Mouse (Mus musculus) layer of hippocampus, adult 8-10 months (tissue): ENCODE results near the gene Gpr87. TPM values are rescaled to one million over a fixed set of nuclear protein-coding genes. Genes with fewer than 3 reads are reported as not detected.
"Not testable (repeated sequence)": the region's sequence is repeated elsewhere in the genome, so short reads cannot be mapped to it uniquely, and the experiment has no call there.

Experiments
- DNase-seq, 2 experiments: peaks; one replicate each; pipeline ENCODE4 v3.0.0; 2022; ENCODE audit warnings: low spot score in 2 of 2
- total RNA-seq, 4 experiments: library from RNA; stranded (reverse); gene quantifications; 2 replicates each; pipeline ENCODE4 v1.2.4; 2022

Gene Gpr87
- total RNA-seq, 4 experiments from 2014 or later: not detected

- DNase-seq: no peak
Measured at GRCm38 (mm10) chr3:59191674-59192073, 3.2 kb downstream of the Gpr87 start.

- no peak for DNase-seq
Measured at GRCm38 (mm10) chr3:59187336-59187735, 7.6 kb downstream of the Gpr87 start.

GRCm38 (mm10) chr3:59185662-59186061, 9.2 kb downstream of the Gpr87 start:
- no peak for DNase-seq

- no peak for DNase-seq
Measured at GRCm38 (mm10) chr3:59182129-59182528, 12.8 kb downstream of the Gpr87 start.

DNA sequence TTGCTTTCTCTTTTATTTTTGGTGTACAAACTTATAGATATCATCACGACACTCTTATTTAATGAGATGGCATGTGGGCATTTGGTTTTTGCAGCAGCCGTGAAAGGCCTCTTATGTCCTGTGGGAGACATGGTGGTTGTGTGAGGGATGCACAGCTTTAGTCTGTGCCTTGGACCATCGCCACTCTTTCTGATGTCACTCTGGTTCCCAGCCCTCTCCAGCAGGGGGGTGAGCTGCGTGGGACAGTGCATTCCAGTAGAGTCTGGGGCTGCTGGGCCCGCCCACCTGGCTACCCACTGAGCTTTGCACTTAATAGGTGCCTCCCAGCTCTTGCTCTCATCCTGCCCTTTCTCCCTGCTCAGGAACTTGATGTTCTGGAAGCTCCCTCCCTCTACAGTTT, 13.8 kb downstream of the Gpr87 start:
- DNase-seq: no peak

DNA sequence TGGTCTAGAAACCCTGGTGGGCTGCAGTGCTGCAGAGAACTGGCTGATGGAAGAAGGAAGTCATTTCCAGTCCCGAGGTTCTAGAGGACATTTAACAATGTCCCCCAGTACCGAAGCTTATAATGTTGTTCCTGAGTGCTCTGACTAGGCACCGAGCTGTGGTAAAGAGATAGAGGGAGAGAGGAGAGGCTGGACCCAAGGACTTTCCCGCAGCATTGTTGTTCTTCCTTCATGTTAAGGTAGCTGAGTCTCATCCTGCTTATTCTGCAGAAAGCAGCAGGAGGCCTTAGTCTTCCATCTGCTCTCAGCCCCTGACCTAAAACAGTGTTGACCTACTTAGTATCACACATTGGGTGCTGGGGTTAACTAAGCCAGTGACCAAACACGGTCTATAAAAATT, 18.0 kb downstream of the Gpr87 start:
- DNase-seq: no peak

DNA sequence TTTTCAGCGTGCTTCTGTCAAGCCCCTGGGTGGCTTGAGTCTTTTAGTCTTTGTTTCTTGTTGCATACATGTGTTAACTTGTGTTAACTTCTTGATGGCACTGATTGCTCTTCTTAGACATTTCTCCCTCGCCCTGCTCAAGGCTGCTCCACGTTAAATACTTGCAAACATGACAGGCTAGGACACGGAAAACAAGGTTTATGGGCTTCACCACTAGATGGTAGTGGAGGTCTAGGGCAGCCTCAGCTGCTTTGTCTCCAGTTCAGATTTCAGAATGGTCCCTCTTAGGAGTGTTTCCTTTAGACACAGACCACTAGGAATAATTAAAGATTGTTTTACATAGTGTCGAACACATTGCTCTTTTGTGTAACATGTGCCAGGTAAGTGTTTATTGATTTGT, 19.7 kb downstream of the Gpr87 start:
- DNase-seq: peak in 1 of 2 experiments; percentile 41

DNA sequence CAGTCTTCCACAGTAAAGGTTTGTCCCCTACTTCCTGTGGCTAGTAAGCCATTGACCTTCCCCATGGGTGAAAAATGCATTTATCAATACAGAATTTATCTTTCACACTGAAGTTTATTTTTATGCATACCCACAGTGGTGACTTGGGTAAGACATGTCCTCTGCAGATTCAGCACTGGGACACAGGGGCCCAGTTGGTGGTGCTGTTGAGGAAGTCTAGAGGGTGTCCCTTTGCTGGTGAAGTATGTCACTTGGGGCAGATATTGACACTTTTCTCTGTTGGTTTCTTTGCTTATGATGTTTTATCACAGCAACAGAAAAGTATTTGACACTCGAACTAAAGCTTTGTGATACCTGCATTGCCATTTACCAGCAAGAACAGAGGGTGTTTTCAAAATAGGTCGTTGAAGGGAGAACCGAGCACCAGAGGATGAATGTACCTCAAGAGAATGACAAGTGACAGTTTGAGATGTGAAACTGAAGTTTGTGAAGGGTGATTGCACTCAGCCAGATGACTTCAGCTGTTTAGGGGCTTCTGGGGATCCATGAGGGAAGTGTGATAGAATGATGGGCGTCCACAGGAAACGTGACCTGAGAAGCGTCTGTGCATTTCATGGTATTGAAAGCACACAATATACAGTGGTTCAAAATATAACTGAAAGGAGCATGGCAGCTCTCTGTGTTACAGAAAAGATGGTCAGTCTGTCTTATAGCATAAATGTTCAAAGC, 20.3 kb downstream of the Gpr87 start:
- no peak for DNase-seq

GRCm38 (mm10) chr3:59169921-59170627, 24.8 kb downstream of the Gpr87 start:
- DNase-seq: no peak

GRCm38 (mm10) chr3:59169215-59169614, 25.7 kb downstream of the Gpr87 start:
- DNase-seq: no peak

GRCm38 (mm10) chr3:59168476-59168875, 26.4 kb downstream of the Gpr87 start:
- no peak for DNase-seq

- DNase-seq: no peak
Measured at GRCm38 (mm10) chr3:59167417-59168054, 27.4 kb downstream of the Gpr87 start.

DNA sequence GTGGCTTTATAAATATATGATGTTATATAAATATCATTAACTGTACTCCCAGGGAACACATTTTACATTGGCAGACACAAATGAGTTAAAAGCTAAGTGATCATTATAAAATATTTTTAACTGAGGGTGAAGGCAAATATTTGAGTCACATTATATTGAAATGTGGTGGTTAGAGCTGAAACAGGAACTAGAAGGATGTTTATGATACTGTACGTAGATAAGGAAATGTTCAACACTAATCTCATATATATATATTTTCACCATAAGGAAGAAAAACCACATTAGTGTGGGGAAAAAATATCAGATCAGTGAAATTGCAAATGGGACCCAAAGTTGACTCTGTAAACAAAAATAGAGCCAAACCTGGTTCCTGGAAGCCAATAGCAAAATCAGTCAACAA, 34.4 kb downstream of the Gpr87 start:
- no peak for DNase-seq

GRCm38 (mm10) chr3:59157048-59157447, 37.9 kb downstream of the Gpr87 start:
- DNase-seq: no peak

GRCm38 (mm10) chr3:59155404-59155803, 39.5 kb downstream of the Gpr87 start:
- DNase-seq: no peak

GRCm38 (mm10) chr3:59154888-59155287, 40.0 kb downstream of the Gpr87 start:
- DNase-seq: no peak

- no peak for DNase-seq
Measured at GRCm38 (mm10) chr3:59153424-59153823, 41.5 kb downstream of the Gpr87 start, which contains the start of gene P2ry14. TSS of gene P2ry14 (minus strand) at chr3:59153618.

DNA sequence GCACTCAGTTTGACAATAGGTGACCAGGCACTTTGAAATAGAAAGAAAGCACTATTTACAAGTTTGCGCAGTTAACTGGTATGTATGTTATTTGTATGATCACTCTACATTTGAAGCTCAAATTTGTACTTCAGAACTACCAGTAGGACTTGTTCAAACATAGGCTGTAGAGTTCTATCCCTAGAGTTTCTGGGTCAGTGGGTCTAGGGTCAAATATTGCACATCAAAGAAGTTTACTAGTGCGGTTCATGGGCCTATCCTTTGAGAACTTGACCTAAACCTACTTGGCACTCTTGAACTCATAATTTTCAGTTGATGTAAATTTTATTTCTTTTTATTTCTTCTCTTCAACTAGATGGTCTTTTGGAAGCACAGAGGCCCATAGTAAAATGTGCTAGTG, 44.3 kb downstream of the Gpr87 start:
- DNase-seq: no peak

DNA sequence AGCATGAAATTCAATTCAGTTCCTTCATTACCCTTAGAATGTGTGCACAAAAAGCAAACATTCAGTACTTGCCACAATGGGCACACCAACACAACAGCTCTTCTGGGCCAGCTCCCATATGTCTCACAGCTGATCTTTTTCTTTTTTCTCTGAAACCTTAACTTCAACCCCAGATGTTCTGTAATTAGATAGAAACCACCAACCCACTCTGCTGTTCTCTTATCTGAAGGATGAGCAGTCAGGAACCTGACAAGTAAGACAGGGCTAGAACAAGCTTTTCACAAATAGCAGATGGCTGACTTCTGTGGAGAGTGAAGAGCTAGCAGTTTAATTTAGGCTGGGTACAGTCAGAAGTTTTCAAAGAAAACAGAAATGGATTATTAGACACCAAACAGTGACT, 45.3 kb downstream of the Gpr87 start:
- DNase-seq: no peak

DNA sequence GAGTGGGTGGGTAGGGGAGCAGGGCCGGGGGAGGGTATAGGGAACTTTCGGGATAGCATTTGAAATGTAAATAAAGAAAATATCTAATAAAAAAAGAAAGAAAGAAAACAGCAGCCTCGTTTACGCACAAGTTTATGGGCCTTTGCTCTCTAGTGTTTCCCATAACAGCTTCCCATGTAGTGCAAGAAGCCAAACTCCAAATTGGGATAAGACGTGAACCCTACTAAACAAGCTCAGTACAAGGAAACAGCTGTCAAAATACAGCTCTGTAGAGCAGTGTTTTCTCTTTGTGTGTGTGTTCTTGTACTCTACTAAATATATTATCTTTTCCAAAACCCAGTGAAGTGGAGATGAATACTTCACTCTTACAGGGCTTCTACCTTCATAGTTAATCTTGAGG, 49.7 kb downstream of the Gpr87 start:
- no peak for DNase-seq

DNA sequence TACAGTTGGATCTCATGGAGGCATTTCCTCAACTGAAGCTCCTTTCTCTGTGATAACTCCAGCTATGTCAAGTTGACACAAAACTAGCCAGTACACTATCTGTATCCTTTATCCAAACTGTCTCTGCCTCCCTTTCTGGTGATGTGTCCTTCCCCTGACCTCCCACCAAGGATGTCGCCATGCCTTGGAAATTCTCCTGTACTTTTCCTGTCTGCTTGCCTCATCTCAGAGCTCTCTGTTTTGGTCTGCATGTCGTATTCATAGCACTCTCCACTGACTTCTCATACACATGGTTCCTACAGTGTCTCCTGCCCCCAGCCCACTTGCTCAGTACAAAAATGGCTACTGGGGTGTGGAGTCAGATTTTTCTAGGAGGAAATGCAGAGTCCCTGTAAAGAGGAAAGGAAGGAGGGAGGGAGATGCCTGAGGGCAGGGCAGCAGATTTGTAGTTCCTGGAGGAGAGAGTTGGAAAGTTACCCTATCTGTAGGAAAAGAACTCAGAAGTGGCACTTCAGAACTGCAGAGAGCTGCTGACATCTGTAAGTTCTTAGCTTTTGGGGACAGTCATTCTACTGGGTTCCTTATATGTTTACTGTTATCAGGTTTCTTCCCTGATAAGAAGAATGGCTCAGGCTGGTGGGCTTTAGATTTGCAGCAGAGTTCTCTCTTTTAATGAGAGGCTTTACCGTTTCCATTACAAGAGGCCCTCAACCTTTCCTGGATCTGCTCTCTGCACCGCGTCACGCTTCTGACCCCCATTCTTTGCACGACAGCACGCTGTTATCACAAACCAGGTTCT, 53.2 kb downstream of the Gpr87 start:
- no peak for DNase-seq

DNA sequence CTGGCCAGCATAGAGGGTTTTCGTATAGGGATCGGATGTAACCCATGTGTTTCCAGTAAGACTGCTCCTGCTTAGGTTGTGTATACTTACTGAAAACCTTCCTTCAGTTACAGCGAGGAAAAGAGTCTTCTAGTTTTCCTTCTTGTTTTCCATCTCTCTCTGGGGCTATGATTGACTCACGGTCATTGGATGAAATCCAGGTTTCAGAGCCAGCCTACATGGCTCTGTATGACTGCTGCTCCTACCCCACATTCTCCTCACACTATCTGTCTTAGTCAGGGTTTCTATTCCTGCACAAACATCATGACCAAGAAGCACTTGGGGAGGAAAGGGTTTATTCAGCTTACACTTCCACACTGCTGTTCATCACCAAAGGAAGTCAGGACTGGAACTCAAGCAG, 54.0 kb downstream of the Gpr87 start:
- DNase-seq: not testable (repeated sequence)
